Mouse (Mus musculus) B cell, adult 67 days (primary cell): ENCODE results near the gene Hspbp1. TPM values are rescaled to one million over a fixed set of nuclear protein-coding genes. Genes with fewer than 3 reads are reported as not detected.

Experiments
- total RNA-seq, 2 experiments: library from RNA; stranded (reverse); gene quantifications; 4 replicates each; pipeline ENCODE4 v1.2.4; 2023

The Hspbp1 gene
- total RNA-seq: 10 to 100 TPM; 52.2 to 54.9 TPM

GRCm38 (mm10) chr7:4684632-4685417 lies at the start of gene Hspbp1:
Gene Hspbp1 (minus strand): TSS chr7:4685068.

GRCm38 (mm10) chr7:4725169-4725568 lies 40.3 kb upstream of the Hspbp1 start, which contains the start of gene Tmem150b:
Gene Tmem150b (minus strand): TSS chr7:4725249.

GRCm38 (mm10) chr7:4690387-4690786 lies 5.5 kb upstream of the Hspbp1 start, which contains the start of gene Brsk1:
Gene Brsk1 (plus strand): TSS chr7:4690604.

GRCm38 (mm10) chr7:4658912-4659551 lies 25.8 kb downstream of the Hspbp1 start, which contains the start of gene Ppp6r1:
Gene Ppp6r1 (minus strand): TSS chr7:4659019.

GRCm38 (mm10) chr7:4631031-4631430 lies 53.8 kb downstream of the Hspbp1 start, which contains the start of gene Tmem86b:
Gene Tmem86b (minus strand): TSS chr7:4631422.

Other genes with a start within 250 kb of the Hspbp1 start
- 10 to 100 TPM; 12.0 to 13.2 TPM for gene Rdh13, start 239.4 kb downstream of the Hspbp1 start, total RNA-seq
- gene Eps8l1, start 224.4 kb downstream of the Hspbp1 start, total RNA-seq: 10 to 100 TPM; 18.2 to 29.7 TPM
- gene Ppp1r12c, start 183.4 kb downstream of the Hspbp1 start, total RNA-seq: 100 to 1,000 TPM; 228 to 250 TPM
- gene Tnnt1, start 168.7 kb downstream of the Hspbp1 start, total RNA-seq: not detected
- gene Tnni3, start 160.8 kb downstream of the Hspbp1 start, total RNA-seq: under 1 TPM in 1 of 2 experiments, not detected in 1; 0.80 TPM
- not detected for gene Dnaaf3, start 152.6 kb downstream of the Hspbp1 start, total RNA-seq
- gene Syt5, start 137.5 kb downstream of the Hspbp1 start, total RNA-seq: not detected
- not detected for gene Ptprh, start 81.0 kb downstream of the Hspbp1 start, total RNA-seq
- 10 to 100 TPM; 50.4 to 62.8 TPM for gene Tmem86b, start 53.6 kb downstream of the Hspbp1 start, total RNA-seq
- gene Ppp6r1, start 26.0 kb downstream of the Hspbp1 start, total RNA-seq: 100 to 1,000 TPM; 242 to 257 TPM
- gene Brsk1, start 5.5 kb upstream of the Hspbp1 start, total RNA-seq: not detected
- 1 to 10 TPM; 2.9 to 3.5 TPM for gene Tmem150b, start 40.2 kb upstream of the Hspbp1 start, total RNA-seq
- gene Kmt5c, start 55.0 kb upstream of the Hspbp1 start, total RNA-seq: 100 to 1,000 TPM; 100 to 105 TPM
- gene Cox6b2, start 68.0 kb upstream of the Hspbp1 start, total RNA-seq: 1 to 10 TPM; 2.7 to 6.8 TPM
- gene Fam71e2, start 86.2 kb upstream of the Hspbp1 start, total RNA-seq: not detected
- gene Il11, start 97.8 kb upstream of the Hspbp1 start, total RNA-seq: not detected
- gene Tmem190, start 97.9 kb upstream of the Hspbp1 start, total RNA-seq: not detected
- gene Tmem238, start 104.6 kb upstream of the Hspbp1 start, total RNA-seq: 1 to 10 TPM; 2.2 to 3.2 TPM
- gene Rpl28, start 107.8 kb upstream of the Hspbp1 start, total RNA-seq: 1,000 to 10,000 TPM; 1,616 to 1,738 TPM
- 100 to 1,000 TPM; 115 to 155 TPM for gene Ube2s, start 127.5 kb upstream of the Hspbp1 start, total RNA-seq
- 1 to 10 TPM; 1.5 to 2.2 TPM for gene Shisa7, start 159.6 kb upstream of the Hspbp1 start, total RNA-seq
- 10 to 100 TPM in 1 of 2 experiments, 1 to 10 TPM in 1; 8.1 to 13.1 TPM for gene Isoc2b, start 185.2 kb upstream of the Hspbp1 start, total RNA-seq
- 10 to 100 TPM; 11.1 to 11.2 TPM for gene Isoc2a, start 192.1 kb upstream of the Hspbp1 start, total RNA-seq
- gene Gm36210, start 221.4 kb upstream of the Hspbp1 start, total RNA-seq: not detected
- 10 to 100 TPM; 32.8 to 34.2 TPM for gene Zfp628, start 230.1 kb upstream of the Hspbp1 start, total RNA-seq
- gene Nat14, start 237.0 kb upstream of the Hspbp1 start, total RNA-seq: 10 to 100 TPM in 1 of 2 experiments, 1 to 10 TPM in 1; 6.6 to 10.6 TPM
- gene Ssc5d, start 240.7 kb upstream of the Hspbp1 start, total RNA-seq: under 1 TPM in 1 of 2 experiments, not detected in 1; 0.41 TPM